Mouse (Mus musculus) left cerebral cortex, adult 8-10 months (tissue): ENCODE results near the gene Sult2a1. TPM values are rescaled to one million over a fixed set of nuclear protein-coding genes. Genes with fewer than 3 reads are reported as not detected.
"Not testable (repeated sequence)": the region's sequence is repeated elsewhere in the genome, so short reads cannot be mapped to it uniquely, and the experiment has no call there.

Experiments used
- DNase-seq, 2 experiments: peaks; one replicate each; pipeline ENCODE4 v3.0.0; 2022; ENCODE audit warnings: low spot score in 2 of 2
- total RNA-seq, 4 experiments: library from RNA; stranded (reverse); gene quantifications; 2 replicates each; pipeline ENCODE4 v1.2.4; 2022

The Sult2a1 gene
- total RNA-seq = not detected

- DNase-seq = not testable (repeated sequence)
These were observed at the start of gene Sult2a1 for GRCm38 (mm10) chr7:13837309-13837708. Sult2a1 (minus strand) TSS chr7:13837409.

GRCm38 (mm10) chr7:13813913-13814312, 23.3 kb downstream of the Sult2a1 start:
- no peak for DNase-seq

Other genes with a start within 250 kb of the Sult2a1 start
- gene Sult2a5, start 213.4 kb downstream of the Sult2a1 start, total RNA-seq = not detected
- not detected for gene Sult2a2, start 103.9 kb downstream of the Sult2a1 start, total RNA-seq
- gene Sult2a4, start 152.2 kb upstream of the Sult2a1 start, total RNA-seq = not detected